Mouse (Mus musculus): ENCODE results near the gene Oxsr1. TPM values are rescaled to one million over a fixed set of nuclear protein-coding genes. Genes with fewer than 3 reads are reported as not detected.

Gene Oxsr1
- polyA plus RNA-seq, 1 experiment from 2014 or later, result 3.8 TPM

DNA sequence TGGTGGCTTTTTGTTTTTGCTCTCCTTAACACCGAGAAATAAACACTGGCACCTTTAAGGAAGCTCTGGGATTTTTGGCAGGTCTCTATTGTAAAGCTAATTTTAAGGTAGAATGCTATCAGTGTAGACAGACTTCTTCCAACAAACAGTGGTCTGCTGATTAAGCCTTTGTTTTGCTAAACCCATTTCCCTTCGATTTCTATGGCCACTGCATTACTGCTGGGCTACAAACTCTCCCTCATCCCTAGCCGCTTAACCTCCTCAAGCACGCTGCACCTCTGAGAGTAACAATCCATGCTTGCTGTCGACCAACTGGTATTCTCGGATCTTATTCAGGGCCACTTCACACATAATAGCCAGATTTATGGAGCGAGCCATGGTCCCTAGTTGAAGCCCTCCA, 1.3 kb downstream of the Oxsr1 start:
- Histone ChIP-seq H3K4me3 (ENCODE audit: low read depth, low read length) (peak overlapping the region; percentile 82), H3K4me1 (ENCODE audit: insufficient read depth) (peaks cover 13% of the 10 kb centered on the region), H3K4me2 (ENCODE audit: low read depth, low read length) (peak overlapping the region; percentile 97), H3K36me3 (replicated peaks; ENCODE audit: insufficient read depth, low read length) (peaks cover 2% of the 10 kb centered on the region; the same call in 1 of the 2 replicates), H3K27ac (ENCODE audit: low read depth) (no peak overlapping the region), H3K27me3 (ENCODE audit: insufficient read depth, low read length) (no peaks in the 10 kb centered on the region), H3K9me3 (ENCODE audit: low read length) (no peaks in the 10 kb centered on the region), H3K9ac (replicated peaks) (peak overlapping the region; percentile 84)
- no peak for TF ChIP-seq EP300 (IDR thresholded peaks at IDR 0.05; ENCODE audit: low read depth)
- no peak for TF ChIP-seq CTCF (IDR thresholded peaks at IDR 0.05; ENCODE audit: low read depth)
- DNase-seq (no peak), ATAC-seq (no peak)
- WGBS (ENCODE audit: insufficient replicate concordance), result 12% methylated on average over 7 of the region's 7 CpGs

DNA sequence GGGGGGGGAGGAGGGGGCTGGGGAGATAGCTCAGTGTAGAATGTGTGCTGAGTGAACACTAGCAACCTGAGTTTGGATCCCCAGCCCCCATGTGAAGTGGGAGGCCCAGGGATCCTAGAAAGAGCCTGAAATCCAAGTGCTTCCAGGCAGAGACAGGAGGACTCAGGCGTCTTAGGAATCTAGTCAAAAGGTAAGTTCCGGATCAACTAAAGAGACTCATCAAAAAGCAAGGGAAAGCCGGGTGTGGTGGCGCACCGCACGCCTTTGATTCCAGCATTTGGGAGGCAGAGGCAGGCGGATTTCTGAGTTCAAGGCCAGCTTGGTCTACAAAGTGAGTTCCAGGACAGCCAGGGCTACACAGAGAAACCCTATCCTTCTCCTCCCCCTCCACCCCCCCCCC, 1.8 kb downstream of the Oxsr1 start:
- H3K9me3 ChIP-seq (ENCODE audit: low read length), result no peaks in the 10 kb centered on the region
- DNase-seq (no peak), ATAC-seq (no peak)
- WGBS (ENCODE audit: insufficient replicate concordance), result 88% methylated on average over 7 of the region's 7 CpGs
- peaks cover 2% of the 10 kb centered on the region; the same call in 1 of the 2 replicates for H3K36me3 ChIP-seq (replicated peaks; ENCODE audit: insufficient read depth, low read length)
- TF ChIP-seq EP300 (IDR thresholded peaks at IDR 0.05; ENCODE audit: low read depth) (no peak), CTCF (IDR thresholded peaks at IDR 0.05; ENCODE audit: low read depth) (no peak)
- H3K9ac ChIP-seq (replicated peaks), result no peak overlapping the region
- H3K4me2 ChIP-seq (ENCODE audit: low read depth, low read length), result peak overlapping the region; percentile 97; the same call in 1 of the 2 replicates
- no peak overlapping the region for H3K4me3 ChIP-seq (ENCODE audit: low read depth, low read length)
- peaks cover 13% of the 10 kb centered on the region for H3K4me1 ChIP-seq (ENCODE audit: insufficient read depth)
- no peak overlapping the region for H3K27ac ChIP-seq (ENCODE audit: low read depth)
- H3K27me3 ChIP-seq (ENCODE audit: insufficient read depth, low read length), result no peaks in the 10 kb centered on the region

DNA sequence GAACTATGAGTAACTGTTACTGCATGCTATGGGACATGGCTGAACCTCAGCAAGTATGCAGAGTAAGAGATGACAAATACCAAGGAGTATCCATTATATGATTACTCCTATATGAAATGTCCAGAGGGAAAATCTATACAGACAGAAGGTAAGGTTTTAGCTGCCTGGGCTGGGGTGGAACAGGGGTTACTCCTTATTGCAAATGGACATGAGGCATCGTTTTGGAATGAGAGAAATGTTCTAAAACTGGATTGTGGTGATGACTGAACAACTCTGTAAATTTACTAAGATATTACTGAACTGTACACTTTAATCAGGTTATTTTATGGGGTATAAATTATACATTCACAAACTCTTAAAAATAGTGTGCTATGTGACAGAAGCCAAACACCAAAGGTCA, 3.3 kb downstream of the Oxsr1 start:
- Histone ChIP-seq H3K4me1 (ENCODE audit: insufficient read depth) (peaks cover 11% of the 10 kb centered on the region), H3K9ac (replicated peaks) (no peak overlapping the region), H3K4me3 (ENCODE audit: low read depth, low read length) (no peak overlapping the region), H3K27ac (ENCODE audit: low read depth) (no peak overlapping the region), H3K9me3 (ENCODE audit: low read length) (no peaks in the 10 kb centered on the region), H3K27me3 (ENCODE audit: insufficient read depth, low read length) (no peaks in the 10 kb centered on the region), H3K36me3 (replicated peaks; ENCODE audit: insufficient read depth, low read length) (peaks cover 2% of the 10 kb centered on the region; the same call in 1 of the 2 replicates), H3K4me2 (ENCODE audit: low read depth, low read length) (no peak overlapping the region)
- ATAC-seq, result no peak
- DNase-seq, result no peak
- 77% methylated on average over 1 of the region's 1 CpGs for WGBS (ENCODE audit: insufficient replicate concordance)
- TF ChIP-seq EP300 (IDR thresholded peaks at IDR 0.05; ENCODE audit: low read depth), result no peak
- TF ChIP-seq CTCF (IDR thresholded peaks at IDR 0.05; ENCODE audit: low read depth), result no peak

DNA sequence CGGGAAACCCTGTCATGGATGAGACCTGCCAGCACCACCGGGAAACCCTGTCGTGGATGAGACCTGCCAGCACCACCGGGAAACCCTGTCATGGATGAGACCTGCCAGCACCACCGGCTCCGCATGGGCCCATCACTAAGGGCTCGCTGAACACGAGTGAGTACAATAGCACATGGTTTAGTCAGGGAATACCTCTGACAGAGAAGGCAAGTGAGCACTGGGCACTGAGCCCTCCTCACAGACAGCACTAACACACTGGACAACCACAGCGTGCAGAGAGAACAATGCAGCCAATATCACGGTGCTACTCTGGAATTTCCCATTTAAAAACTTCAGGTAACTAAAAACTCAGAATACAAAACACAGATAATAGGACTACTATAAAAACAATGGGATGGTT, 9.1 kb downstream of the Oxsr1 start:
- H3K4me1 ChIP-seq (ENCODE audit: insufficient read depth), result no peaks in the 10 kb centered on the region; the same call in 1 of the 2 replicates
- no peak overlapping the region for H3K27ac ChIP-seq (ENCODE audit: low read depth)
- no peak overlapping the region for H3K4me3 ChIP-seq (ENCODE audit: low read depth, low read length)
- DNase-seq (no peak), ATAC-seq (no peak)
- no peak overlapping the region for H3K9ac ChIP-seq (replicated peaks)
- no peak overlapping the region for H3K4me2 ChIP-seq (ENCODE audit: low read depth, low read length)
- H3K27me3 ChIP-seq (ENCODE audit: insufficient read depth, low read length), result no peaks in the 10 kb centered on the region
- TF ChIP-seq EP300 (IDR thresholded peaks at IDR 0.05; ENCODE audit: low read depth) (no peak), CTCF (IDR thresholded peaks at IDR 0.05; ENCODE audit: low read depth) (no peak)
- H3K9me3 ChIP-seq (ENCODE audit: low read length), result no peaks in the 10 kb centered on the region
- WGBS (ENCODE audit: insufficient replicate concordance), result 91% methylated on average over 10 of the region's 10 CpGs
- H3K36me3 ChIP-seq (replicated peaks; ENCODE audit: insufficient read depth, low read length), result 0 out of 2 replicates have a peak, but pooled peaks cover 2% of the 10 kb centered on the region

DNA sequence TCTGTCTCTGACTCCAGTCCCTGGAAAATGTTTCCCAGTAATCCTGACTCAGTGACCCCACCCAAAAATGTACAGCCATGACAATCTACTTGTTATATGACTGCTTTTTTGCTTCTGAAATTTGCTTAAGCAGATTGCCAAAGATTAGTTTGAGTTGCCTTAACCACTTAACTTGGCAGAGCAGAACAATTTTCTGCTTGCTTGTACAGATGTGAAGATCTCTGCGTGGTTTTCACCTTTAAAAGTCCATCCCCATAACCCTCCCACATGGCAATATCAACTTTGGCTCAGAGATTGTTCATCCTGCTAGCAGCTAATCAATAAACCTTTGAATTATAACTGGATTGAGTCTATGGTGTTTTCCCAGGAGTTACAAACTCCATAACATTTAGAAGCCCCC, 13.2 kb downstream of the Oxsr1 start:
- DNase-seq, result no peak
- H3K4me3 ChIP-seq (ENCODE audit: low read depth, low read length), result no peak overlapping the region
- H3K4me2 ChIP-seq (ENCODE audit: low read depth, low read length), result no peak overlapping the region
- WGBS (ENCODE audit: insufficient replicate concordance), result 58% methylated on average over 1 of the region's 1 CpGs
- ATAC-seq, result no peak
- no peaks in the 10 kb centered on the region for H3K27me3 ChIP-seq (ENCODE audit: insufficient read depth, low read length)
- peaks cover 4% of the 10 kb centered on the region; the same call in 1 of the 2 replicates for H3K4me1 ChIP-seq (ENCODE audit: insufficient read depth)
- 0 out of 2 replicates have a peak overlapping the region, but pooled peaks have one; percentile 23 for H3K27ac ChIP-seq (ENCODE audit: low read depth)
- H3K9ac ChIP-seq (replicated peaks), result no peak overlapping the region
- no peaks in the 10 kb centered on the region for H3K36me3 ChIP-seq (replicated peaks; ENCODE audit: insufficient read depth, low read length)
- TF ChIP-seq CTCF (IDR thresholded peaks at IDR 0.05; ENCODE audit: low read depth), result no peak
- TF ChIP-seq EP300 (IDR thresholded peaks at IDR 0.05; ENCODE audit: low read depth), result no peak
- H3K9me3 ChIP-seq (ENCODE audit: low read length), result no peaks in the 10 kb centered on the region

DNA sequence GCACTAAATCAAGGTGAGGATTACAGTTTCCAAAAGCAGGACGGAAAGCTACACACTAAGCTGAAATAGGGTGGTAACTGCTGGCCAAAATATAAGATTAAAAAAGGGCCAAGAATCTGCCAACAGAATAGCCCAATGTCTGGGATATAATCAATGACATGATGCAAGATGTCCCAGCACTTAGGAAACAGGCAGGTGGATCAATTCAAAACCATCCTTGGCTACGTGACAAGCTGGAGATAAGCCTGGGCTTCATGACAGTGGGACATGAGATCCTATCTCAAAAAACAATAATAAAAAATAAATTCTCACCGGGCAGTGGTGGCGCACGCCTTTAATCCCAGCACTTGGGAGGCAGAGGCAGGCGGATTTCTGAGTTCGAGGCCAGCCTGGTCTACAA, 16.4 kb downstream of the Oxsr1 start:
- Histone ChIP-seq H3K27ac (ENCODE audit: low read depth) (peak overlapping the region; percentile 41; the same call in 1 of the 2 replicates), H3K4me1 (ENCODE audit: insufficient read depth) (peaks cover 4% of the 10 kb centered on the region; the same call in 1 of the 2 replicates), H3K36me3 (replicated peaks; ENCODE audit: insufficient read depth, low read length) (peaks cover 11% of the 10 kb centered on the region), H3K9me3 (ENCODE audit: low read length) (no peaks in the 10 kb centered on the region), H3K27me3 (ENCODE audit: insufficient read depth, low read length) (no peaks in the 10 kb centered on the region), H3K9ac (replicated peaks) (no peak overlapping the region), H3K4me3 (ENCODE audit: low read depth, low read length) (no peak overlapping the region), H3K4me2 (ENCODE audit: low read depth, low read length) (no peak overlapping the region)
- peak; percentile 42 for DNase-seq
- peak; percentile 53; the same call in 1 of the 2 replicates for TF ChIP-seq EP300 (IDR thresholded peaks at IDR 0.05; ENCODE audit: low read depth)
- TF ChIP-seq CTCF (IDR thresholded peaks at IDR 0.05; ENCODE audit: low read depth), result no peak
- 72% methylated on average over 6 of the region's 7 CpGs for WGBS (ENCODE audit: insufficient replicate concordance)
- ATAC-seq, result peak; percentile 81

Data from liver, postnatal 0 days (tissue).